Mouse (Mus musculus) retina, embryonic 14.5 days (tissue): Measurements from ENCODE around the gene Itga9.

Experiments used
- DNase-seq: peaks from one replicate; pipeline ENCODE4 v3.0.0-alpha.2; 2015; ENCODE audit warnings: low spot score

Itga9 gene

GRCm38 (mm10) chr9:118878596-118878995 lies 272.1 kb downstream of the Itga9 start:
- DNase-seq, result no peak

GRCm38 (mm10) chr9:118881281-118881945 lies 274.9 kb downstream of the Itga9 start:
- peak; percentile 30 for DNase-seq

- no peak for DNase-seq
Measured at GRCm38 (mm10) chr9:118881946-118882284, 275.4 kb downstream of the Itga9 start.

- no peak for DNase-seq
Measured at GRCm38 (mm10) chr9:118883150-118883549, 276.7 kb downstream of the Itga9 start.

- DNase-seq, result no peak
Measured at GRCm38 (mm10) chr9:118885785-118886184, 279.3 kb downstream of the Itga9 start.

- no peak for DNase-seq
Measured at GRCm38 (mm10) chr9:118887201-118887600, 280.7 kb downstream of the Itga9 start.

GRCm38 (mm10) chr9:118887734-118888133 lies 281.2 kb downstream of the Itga9 start:
- DNase-seq, result no peak

GRCm38 (mm10) chr9:118890149-118890548 lies 283.7 kb downstream of the Itga9 start:
- no peak for DNase-seq

GRCm38 (mm10) chr9:118890645-118891044 lies 284.2 kb downstream of the Itga9 start:
- DNase-seq, result no peak

- no peak for DNase-seq
Measured at GRCm38 (mm10) chr9:118891068-118891467, 284.6 kb downstream of the Itga9 start.

GRCm38 (mm10) chr9:118891593-118891992 lies 285.1 kb downstream of the Itga9 start:
- DNase-seq, result no peak

- DNase-seq, result peak; percentile 36
Measured at GRCm38 (mm10) chr9:118895101-118895500, 288.6 kb downstream of the Itga9 start.

GRCm38 (mm10) chr9:118900677-118901076 lies 294.2 kb downstream of the Itga9 start:
- DNase-seq, result no peak

- no peak for DNase-seq
Measured at GRCm38 (mm10) chr9:118901917-118902316, 295.4 kb downstream of the Itga9 start.

GRCm38 (mm10) chr9:118907934-118908620 lies 301.6 kb downstream of the Itga9 start:
- DNase-seq, result peak; percentile 92

- DNase-seq, result no peak
Measured at GRCm38 (mm10) chr9:118913048-118913447, 306.6 kb downstream of the Itga9 start.

- no peak for DNase-seq
Measured at GRCm38 (mm10) chr9:118913613-118914012, 307.1 kb downstream of the Itga9 start.

GRCm38 (mm10) chr9:118914589-118914988 lies 308.1 kb downstream of the Itga9 start:
- no peak for DNase-seq

GRCm38 (mm10) chr9:118915290-118915689 lies 308.8 kb downstream of the Itga9 start:
- peak; percentile 60 for DNase-seq

- DNase-seq, result no peak
Measured at GRCm38 (mm10) chr9:118919672-118920186, 313.2 kb downstream of the Itga9 start.

- DNase-seq, result peak; percentile 92
Measured at GRCm38 (mm10) chr9:118920798-118921515, 314.5 kb downstream of the Itga9 start.

GRCm38 (mm10) chr9:118921926-118922325 lies 315.4 kb downstream of the Itga9 start:
- DNase-seq, result no peak

GRCm38 (mm10) chr9:118924554-118925085 lies 318.1 kb downstream of the Itga9 start:
- no peak for DNase-seq
